Mouse (Mus musculus) small intestine, adult 2 months (tissue): Measurements from ENCODE around the gene Pld5. TPM values are rescaled to one million over a fixed set of nuclear protein-coding genes. Genes with fewer than 3 reads are reported as not detected.

Source experiments
- H3K27ac ChIP-seq: fragments of 200-500 bp; 2 replicates; pipeline ENCODE4 v1.5.1; 2012; ENCODE audit warnings: low read depth, low read length, control low read depth, inconsistent platforms; ENCODE audit not compliant: insufficient read depth
- H3K27me3 ChIP-seq: fragments of 200-500 bp; 2 replicates; pipeline ENCODE4 v1.6.1; 2012; ENCODE audit warnings: mild to moderate bottlenecking, moderate library complexity, low read length, inconsistent platforms; ENCODE audit not compliant: control insufficient read depth, insufficient read depth
- H3K36me3 ChIP-seq: fragments of 200-500 bp; 2 replicates; pipeline ENCODE4 v1.6.1; 2012; ENCODE audit warnings: mild to moderate bottlenecking, low read length, control low read depth, inconsistent platforms; ENCODE audit not compliant: control insufficient read depth, insufficient read depth
- H3K4me1 ChIP-seq: fragments of 200-500 bp; 2 replicates; pipeline ENCODE4 v1.6.1; 2012; ENCODE audit warnings: low read length, inconsistent platforms, mixed read lengths; ENCODE audit not compliant: control insufficient read depth, insufficient read depth, insufficient read length
- H3K4me3 ChIP-seq: fragments of 200-500 bp; 2 replicates; pipeline ENCODE4 v1.5.1; 2012; ENCODE audit warnings: low read depth, mild to moderate bottlenecking, control low read depth, inconsistent platforms, low read length, moderate library complexity
- CTCF ChIP-seq: fragments of 200-500 bp; IDR thresholded peaks from 2 replicates; pipeline ENCODE4 v1.5.1; 2012; ENCODE audit warnings: low read depth, mild to moderate bottlenecking, control low read depth, inconsistent platforms, low read length, moderate library complexity, mixed read lengths; ENCODE audit not compliant: insufficient replicate concordance, insufficient read length; ENCODE audit errors: extremely low read depth
- POLR2A ChIP-seq: fragments of 200-500 bp; IDR thresholded peaks from 2 replicates; pipeline ENCODE4 v1.6.1; 2012; ENCODE audit warnings: low read depth, mild to moderate bottlenecking, control low read depth, inconsistent platforms, low read length, moderate library complexity
- WGBS: fragments of 180-500 bp; shearing (Covaris S2); methylation state at CpG from one replicate; pipeline ENCODE4 v1.1.7; 2018; 5-methylcytosine and 5-hydroxymethylcytosine counted together
- polyA plus RNA-seq: library from polyadenylated mRNA; depleted of rRNA; stranded (reverse); fragments of >200 nt; gene quantifications from 2 replicates; pipeline ENCODE4 v1.2.3, GENCODE M21; 2012

The Pld5 gene
- polyA plus RNA-seq, 1 experiment, result 0.11 TPM

DNA sequence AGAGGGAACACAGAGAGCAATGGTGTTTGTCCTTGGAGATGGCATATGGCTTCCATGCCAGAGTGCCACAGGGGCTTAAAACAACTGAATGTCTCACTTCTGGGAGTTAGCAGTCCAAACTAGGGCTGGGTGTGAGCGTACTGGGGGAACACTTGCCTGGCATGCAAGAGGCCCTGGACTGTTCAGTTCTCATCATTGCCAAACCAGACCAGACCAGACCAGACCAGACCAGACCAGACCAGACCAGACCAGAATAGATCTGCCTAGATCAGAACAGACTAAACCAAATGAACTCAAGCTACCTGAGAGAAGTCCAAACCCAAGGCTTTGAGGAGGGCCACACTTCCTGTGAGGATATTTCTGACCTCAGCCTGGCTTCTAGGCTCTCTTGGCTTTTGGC lies 228.7 kb downstream of the Pld5 start:
- Histone ChIP-seq H3K36me3 (no peaks in the 10 kb centered on the region), H3K27me3 (no peaks in the 10 kb centered on the region), H3K4me3 (no peak overlapping the region), H3K4me1 (no peaks in the 10 kb centered on the region), H3K27ac (no peak overlapping the region)
- TF ChIP-seq POLR2A (no peak), CTCF (no peak)
- WGBS, result 76% methylated on average over 1 of the region's 1 CpGs

DNA sequence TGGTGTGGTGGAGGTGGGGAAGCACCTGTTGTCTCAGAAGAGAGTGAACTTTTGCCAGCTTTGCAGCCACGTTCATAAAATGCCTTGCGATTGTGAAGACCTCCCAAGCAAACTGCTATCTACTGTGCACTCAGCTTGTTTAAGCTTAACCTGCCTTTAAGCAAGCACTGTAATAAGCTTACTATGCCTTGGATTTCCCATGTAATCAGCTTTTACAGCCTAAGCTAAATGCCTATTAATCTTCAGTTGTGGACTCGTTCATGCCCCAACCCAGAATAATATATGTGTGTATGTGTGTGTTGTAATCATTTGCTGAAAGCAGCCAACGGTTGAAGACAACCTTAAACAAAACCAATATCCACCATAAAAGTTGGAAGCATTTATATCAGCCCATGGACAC lies 232.1 kb downstream of the Pld5 start:
- H3K27ac ChIP-seq, result no peak overlapping the region
- H3K27me3 ChIP-seq, result no peaks in the 10 kb centered on the region
- WGBS, result 29% methylated on average over 4 of the region's 4 CpGs
- TF ChIP-seq CTCF (no peak), POLR2A (no peak)
- H3K4me1 ChIP-seq, result no peaks in the 10 kb centered on the region
- H3K36me3 ChIP-seq, result no peaks in the 10 kb centered on the region
- H3K4me3 ChIP-seq, result no peak overlapping the region

DNA sequence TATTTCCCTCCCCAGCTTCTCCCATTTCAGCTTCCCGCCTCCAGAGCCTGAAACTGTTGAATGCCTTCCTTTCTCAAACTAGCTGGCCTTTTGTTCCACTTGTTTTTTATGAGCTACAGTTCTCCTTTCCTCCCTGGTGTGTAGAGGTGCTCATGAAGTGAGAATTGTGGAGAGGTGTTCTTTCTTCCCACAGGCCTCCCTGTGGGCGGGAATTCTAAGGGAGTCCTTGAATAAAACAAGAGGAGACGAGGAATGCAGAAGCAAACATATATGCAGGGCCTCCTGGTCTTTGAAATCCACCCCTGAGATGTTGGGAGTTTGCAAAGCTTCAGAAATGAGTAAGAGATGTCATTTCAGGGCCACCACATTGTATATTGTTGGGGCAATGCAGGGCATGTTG lies 235.2 kb downstream of the Pld5 start:
- Histone ChIP-seq H3K27me3 (no peaks in the 10 kb centered on the region), H3K36me3 (no peaks in the 10 kb centered on the region), H3K4me3 (no peak overlapping the region), H3K27ac (no peak overlapping the region), H3K4me1 (no peaks in the 10 kb centered on the region)
- TF ChIP-seq CTCF (no peak), POLR2A (no peak)
- WGBS, result 71% methylated on average over 3 of the region's 3 CpGs

DNA sequence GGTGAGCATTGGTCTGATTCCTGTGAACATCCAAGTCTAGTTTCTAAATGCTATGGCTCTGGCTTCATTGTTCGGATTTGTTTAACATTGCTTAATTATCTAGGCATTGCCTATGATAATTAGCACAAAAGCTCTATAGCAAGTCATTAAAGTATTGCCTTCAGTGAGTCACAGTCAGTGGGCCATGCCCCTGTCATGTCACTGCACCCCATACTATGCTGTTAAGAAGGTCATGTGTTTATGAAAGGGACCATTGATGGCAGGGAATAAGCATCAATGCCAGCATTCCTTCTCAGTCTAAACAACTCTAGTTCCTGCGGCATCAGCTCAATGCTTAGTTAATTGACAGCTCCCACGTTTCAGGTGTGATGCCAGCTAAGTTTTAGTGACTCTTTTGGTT lies 239.1 kb downstream of the Pld5 start:
- Histone ChIP-seq H3K4me3 (no peak overlapping the region), H3K4me1 (no peaks in the 10 kb centered on the region), H3K27ac (no peak overlapping the region), H3K27me3 (no peaks in the 10 kb centered on the region), H3K36me3 (no peaks in the 10 kb centered on the region)
- WGBS, result 69% methylated on average over 3 of the region's 3 CpGs
- TF ChIP-seq CTCF (no peak), POLR2A (no peak)

DNA sequence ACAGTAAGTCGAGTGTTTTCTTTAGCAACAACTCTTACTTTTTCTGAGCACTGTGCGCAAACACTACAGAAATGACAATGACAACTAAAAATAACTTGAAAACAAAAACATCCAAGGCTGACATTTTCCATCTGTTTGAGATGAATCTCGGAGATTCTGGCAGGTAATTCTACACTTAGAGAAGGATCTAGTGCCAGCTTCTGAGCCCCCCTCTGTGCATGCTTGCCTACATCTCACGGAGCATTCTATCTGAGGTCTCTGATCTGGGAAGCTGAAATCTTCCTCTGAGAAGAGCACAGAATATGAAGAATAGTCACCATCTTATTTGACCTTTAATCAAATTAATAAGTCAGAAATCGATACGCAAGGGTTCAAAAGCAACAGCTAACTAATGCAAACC lies 240.4 kb downstream of the Pld5 start:
- TF ChIP-seq CTCF, result no peak
- TF ChIP-seq POLR2A, result no peak

DNA sequence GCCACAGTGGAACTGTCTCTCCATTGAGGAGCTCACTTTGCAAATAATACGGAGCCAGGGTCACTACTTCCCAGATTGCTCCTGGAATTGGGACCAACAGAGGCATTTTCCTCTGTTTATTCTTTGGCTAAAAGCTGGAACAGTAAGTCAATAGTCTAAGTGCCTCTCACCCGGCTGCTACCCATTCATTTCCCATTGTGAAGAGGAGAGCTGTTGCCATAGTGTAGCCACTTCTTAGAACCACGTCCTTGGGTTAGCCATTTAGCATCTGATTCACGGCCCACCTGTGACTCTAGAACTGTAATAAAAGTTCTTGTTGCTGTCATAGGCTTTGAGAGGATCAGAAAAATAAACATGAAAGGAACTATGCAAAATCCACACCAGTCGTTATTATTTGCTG lies 241.4 kb downstream of the Pld5 start:
- Histone ChIP-seq H3K27me3 (no peaks in the 10 kb centered on the region), H3K4me3 (no peak overlapping the region), H3K4me1 (no peaks in the 10 kb centered on the region), H3K36me3 (no peaks in the 10 kb centered on the region), H3K27ac (no peak overlapping the region)
- WGBS, result 55% methylated on average over 5 of the region's 5 CpGs
- no peak for TF ChIP-seq CTCF
- no peak for TF ChIP-seq POLR2A

More for the DNA sequence above, 240.4 kb downstream of the Pld5 start:
- WGBS, result 82% methylated on average over 6 of the region's 6 CpGs
- Histone ChIP-seq H3K4me3 (no peak overlapping the region), H3K27me3 (no peaks in the 10 kb centered on the region), H3K4me1 (no peaks in the 10 kb centered on the region), H3K27ac (no peak overlapping the region), H3K36me3 (no peaks in the 10 kb centered on the region)

DNA sequence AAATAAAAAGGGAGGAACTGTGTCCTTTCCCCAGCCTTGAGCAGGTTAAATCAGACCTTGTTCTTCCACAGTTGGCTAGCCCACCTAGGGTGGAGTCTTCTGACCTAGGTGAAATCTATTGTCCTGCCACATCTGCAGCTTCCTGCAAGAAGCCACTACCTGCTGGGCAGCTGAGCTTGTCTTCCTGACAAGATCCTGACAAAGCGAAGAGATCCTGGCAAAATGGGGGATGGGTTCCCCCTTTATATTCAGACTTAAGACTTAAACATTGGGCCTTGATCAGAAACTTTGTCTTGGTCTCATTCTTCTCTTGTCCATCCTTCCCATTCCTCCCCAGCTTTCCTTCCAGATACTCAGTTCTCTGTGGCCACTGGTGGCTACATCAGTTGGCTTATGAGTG lies 246.0 kb downstream of the Pld5 start:
- Histone ChIP-seq H3K27ac (no peak overlapping the region), H3K4me1 (no peaks in the 10 kb centered on the region), H3K4me3 (no peak overlapping the region), H3K36me3 (no peaks in the 10 kb centered on the region), H3K27me3 (no peaks in the 10 kb centered on the region)
- 83% methylated on average over 1 of the region's 1 CpGs for WGBS
- TF ChIP-seq POLR2A (no peak), CTCF (no peak)

DNA sequence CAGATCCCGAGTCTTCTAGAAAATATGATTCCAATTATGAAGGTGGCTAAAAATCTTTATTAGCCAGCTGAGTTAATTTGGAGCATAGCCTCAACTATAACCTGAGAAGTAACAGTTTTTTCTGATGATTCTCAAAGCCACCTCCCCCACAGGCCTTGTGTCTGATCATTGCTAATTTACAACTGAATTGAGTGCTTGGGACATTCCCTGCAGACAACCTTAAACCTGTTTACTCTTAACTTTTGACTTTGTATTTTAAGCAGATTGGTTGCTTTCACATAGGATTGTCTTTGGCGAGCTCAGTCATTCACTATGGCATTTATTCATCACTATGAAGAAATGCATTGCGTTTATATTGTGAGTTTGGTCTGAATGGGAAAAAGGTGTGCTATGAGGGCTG lies 246.7 kb downstream of the Pld5 start:
- no peak overlapping the region for H3K27ac ChIP-seq
- H3K4me1 ChIP-seq, result no peaks in the 10 kb centered on the region
- no peak overlapping the region for H3K4me3 ChIP-seq
- no peaks in the 10 kb centered on the region for H3K27me3 ChIP-seq
- no peaks in the 10 kb centered on the region for H3K36me3 ChIP-seq
- WGBS, result 68% methylated on average over 3 of the region's 3 CpGs
- TF ChIP-seq POLR2A (no peak), CTCF (no peak)

DNA sequence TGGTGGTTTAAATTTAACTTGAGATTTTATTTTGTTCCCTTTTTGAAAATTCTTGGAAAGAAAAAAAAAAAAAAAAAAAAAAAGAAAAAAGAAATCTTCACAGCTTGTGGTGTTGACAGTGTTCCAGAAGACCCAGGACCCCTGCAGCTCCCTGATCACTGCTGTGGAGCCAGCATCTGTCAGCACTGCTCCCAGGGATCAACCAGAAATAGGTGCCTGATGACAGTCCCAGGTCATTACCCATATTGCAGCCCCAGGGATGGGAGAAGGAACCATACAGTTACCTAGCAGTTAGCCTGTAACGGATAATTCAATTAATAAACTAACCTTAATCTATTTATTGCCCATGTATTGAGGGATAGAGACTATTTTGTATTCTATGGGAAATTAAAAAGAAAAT lies 250.6 kb downstream of the Pld5 start:
- TF ChIP-seq POLR2A, result no peak
- no peak for TF ChIP-seq CTCF
- H3K27me3 ChIP-seq, result no peaks in the 10 kb centered on the region
- no peak overlapping the region for H3K27ac ChIP-seq
- no peaks in the 10 kb centered on the region for H3K36me3 ChIP-seq
- H3K4me1 ChIP-seq, result no peaks in the 10 kb centered on the region
- no peak overlapping the region for H3K4me3 ChIP-seq
- WGBS, result 53% methylated on average over 1 of the region's 1 CpGs
